Mouse (Mus musculus): ENCODE measurements at regions not wholly inside any gene's neighbourhood (a gene's known extent, or its start where the extent isn't known, plus 50 kb on each side); places are given as distances from the start of the nearest gene placed in this dataset.
"Not testable (repeated sequence)": the region's sequence is repeated elsewhere in the genome, so short reads cannot be mapped to it uniquely, and the experiment has no call there.

DNA sequence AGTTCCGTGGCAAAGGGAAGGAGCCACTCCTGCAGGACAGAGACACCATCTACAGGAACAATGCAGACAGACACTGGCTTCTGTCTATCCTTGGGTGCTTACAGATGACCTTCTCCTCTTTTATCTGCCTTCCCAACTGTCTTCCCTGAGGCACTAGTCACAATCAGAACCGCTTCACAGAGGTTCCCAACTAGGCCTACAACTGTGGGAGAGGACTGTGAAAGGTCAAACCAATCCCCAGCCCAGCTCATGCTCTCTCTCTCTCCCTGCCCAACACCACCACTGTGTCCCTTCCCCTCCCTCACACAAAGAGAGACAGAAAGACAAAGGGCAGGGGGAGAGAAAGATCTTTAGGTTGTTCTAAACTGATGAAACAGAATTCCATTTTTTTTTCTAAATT is 61.3 kb downstream of the Tmem17 start:
- no peak for DNase-seq

DNA sequence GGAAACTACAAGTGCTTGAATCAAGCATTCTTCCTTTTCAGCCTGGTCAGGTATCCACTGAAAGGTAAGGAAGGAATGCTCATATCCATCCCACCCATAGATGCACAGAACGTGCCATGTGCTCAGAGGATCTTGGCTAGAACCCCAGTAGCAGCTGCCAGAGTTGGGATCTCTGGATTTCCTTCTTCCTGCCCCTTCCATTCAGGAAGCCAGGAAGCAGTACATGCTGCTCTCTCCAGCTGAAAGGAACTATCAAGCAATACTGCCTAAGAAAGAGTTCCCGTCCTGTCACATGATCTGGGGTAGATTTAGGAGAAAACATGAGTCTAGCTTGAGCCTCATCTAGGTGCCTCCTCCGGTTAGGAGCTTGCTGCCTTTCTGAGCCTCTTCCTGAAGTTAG is 61.9 kb downstream of the Tmem17 start:
- DNase-seq: no peak

DNA sequence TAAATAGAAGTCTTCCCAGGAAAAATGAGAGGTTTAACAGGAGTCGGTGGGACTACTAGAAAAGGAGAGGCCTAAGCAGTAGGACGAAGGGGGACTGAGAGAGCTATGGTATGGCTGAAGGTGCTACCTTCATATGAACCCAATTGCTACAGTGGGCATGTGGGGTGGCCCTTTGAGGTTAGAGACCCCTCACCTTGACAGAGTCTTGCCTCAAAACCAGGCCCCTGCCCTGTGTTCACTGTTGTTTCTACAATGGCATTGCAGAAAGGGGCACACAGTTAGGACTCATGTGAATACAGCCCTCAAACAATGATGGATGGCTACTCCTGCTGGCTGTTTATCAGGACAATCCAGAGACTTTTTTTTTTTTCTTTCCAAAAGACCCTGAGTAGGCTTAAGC is 62.6 kb downstream of the Tmem17 start:
- no peak for DNase-seq

DNA sequence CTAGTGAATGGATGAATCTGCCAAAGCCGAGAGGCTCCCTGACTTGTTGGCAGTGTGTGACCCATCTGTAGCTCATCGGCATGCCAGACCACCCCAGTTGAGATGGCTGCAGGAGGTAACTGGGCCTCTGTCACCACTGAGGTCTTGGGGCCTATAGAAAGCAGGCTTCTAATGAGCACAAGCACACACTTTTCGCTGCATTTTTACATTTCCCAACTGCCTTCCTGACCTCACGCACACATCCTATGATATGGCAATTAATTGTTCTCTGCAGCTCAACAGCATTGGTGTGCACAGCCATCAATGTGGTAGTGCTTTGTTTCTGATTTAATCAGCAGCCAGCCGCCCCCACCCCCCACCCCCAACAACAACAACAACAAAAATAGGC is 72.2 kb downstream of the Tmem17 start:
- no peak for DNase-seq

DNA sequence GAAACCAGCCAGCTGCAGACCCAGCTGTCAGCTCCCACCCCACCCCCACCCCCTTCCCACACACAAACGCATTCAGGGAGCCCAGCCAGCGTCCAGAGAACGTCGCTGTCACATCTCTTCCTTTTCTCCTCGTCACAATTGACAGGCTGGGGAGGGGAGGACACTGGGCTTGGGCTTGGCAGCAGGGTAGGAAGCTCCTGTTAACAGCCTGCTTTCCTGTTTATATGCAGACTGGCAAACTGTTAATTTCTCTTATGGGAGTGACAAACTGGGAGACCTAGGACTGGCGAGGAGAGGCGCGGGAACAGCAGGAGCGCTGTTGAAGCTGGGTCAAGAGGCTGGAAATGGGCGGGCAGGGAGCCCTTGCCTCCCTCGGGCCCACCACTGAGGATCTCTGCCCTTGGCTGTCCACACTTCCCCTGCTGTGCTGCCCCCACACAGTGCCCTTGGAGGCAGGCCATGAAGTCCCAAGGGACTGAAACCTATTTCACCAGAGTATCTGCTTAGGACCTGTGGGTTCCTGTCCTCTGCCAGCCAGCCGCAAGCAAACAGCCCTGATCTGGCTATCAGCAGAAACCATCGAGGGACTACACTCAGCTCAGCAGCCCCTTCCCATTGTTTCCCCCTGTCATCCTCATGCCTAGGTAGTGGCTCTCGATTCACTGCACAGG is 72.7 kb downstream of the Tmem17 start:
- DNase-seq: peak; percentile 65

DNA sequence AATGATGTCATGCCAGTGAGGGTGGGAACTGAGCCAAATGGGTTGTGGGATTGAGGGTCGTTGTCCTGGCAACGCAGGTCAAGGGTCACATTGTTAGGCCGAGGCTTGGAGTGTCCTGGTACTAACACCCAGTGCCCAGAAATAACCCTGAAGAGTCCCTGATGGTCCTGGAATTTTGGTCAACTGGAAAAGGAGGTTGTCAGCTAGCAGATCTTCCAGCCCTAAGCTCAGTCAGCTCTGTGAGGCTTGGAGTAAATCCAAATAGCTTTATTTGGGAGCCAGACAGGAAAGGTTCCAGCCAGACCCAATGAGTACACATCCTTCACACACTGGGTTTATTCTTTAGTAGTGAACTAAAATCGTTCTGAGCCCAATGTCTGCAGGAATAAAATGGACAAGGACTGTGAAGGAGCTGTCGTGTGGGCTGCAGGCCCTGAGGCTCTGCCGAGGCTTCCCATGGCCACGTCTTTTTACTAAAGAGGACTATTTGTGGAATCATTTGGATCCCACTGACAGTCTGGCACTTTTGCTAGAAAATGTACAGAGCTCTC is 75.9 kb downstream of the Tmem17 start:
- DNase-seq: peak; percentile 49

DNA sequence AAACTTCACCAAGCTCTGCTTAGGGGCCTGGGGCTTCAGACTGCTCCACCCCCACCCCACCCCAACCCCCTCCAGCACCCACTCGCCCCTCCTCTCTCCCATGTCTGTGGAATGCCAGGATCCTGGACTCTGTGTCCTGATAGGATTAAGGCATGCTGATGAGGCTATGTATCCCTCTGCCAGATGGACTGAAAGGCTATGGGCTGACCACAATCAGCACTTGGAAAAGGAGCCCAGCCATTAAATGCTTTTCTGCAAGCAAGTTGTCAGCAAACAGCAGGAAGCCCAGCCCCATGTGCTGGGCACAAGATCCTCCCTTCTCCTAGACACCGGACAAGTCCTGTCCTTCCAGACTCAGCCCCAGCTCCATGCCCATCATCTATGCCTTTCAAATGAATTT is 76.7 kb downstream of the Tmem17 start:
- DNase-seq: no peak

DNA sequence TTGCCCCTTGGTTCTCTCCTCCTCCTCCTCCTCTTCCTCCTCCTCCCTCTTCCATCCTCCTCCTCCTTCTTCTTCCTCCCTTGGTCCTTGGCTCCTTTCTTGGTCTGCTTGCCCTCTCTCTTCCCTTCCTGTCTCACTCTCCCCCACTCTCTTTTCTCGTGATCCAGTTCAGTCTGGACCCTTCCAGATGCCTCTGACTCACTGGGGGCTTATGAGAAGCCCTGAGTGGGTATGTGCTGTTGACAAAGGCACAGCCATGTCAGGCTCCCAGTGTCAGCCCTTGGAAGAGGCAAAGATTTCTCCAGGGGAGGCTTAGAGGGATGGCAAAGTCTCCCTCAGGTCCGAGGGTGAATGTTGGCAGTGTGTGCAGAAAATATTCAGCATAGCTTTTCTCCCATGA is 78.0 kb downstream of the Tmem17 start:
- no peak for DNase-seq

DNA sequence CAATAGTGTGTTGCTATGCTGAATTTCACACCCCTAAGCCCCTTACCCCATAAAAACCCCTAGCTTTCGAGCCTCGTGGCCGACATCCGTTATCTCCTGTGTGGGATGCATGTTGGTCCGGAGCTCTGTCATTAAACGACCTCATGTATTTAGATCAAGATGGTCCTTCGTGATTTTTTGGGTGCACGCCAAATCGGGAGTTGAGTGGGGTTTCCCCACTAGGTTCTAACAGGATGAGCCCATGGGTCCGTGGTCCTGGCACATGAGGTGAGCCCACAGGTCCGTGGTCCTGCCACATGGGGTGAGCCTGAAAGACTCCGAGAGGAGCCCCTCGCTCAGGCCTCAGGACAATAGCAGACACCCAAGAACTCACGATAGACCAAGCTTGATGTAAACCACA is 79.2 kb downstream of the Tmem17 start:
- DNase-seq: not testable (repeated sequence)

DNA sequence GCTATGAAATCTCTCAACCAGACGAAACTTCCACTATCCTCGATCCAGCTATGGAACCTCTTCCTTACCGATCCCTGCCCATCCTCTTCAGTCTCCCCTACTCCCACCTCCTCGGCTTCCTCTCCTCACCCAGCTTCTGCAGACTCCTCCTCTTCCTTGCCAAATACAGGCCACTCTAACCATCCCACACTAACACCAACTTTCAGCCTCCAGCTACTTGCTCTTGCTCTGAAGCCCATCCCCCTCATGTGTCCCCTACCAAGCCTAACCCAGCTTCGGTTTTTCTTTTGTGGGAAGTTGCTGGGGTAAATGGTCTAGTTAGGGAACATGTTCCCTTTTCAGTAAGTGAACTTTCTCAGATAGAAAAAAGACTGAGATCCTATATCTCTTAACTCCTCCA is 80.8 kb downstream of the Tmem17 start:
- no peak for DNase-seq

DNA sequence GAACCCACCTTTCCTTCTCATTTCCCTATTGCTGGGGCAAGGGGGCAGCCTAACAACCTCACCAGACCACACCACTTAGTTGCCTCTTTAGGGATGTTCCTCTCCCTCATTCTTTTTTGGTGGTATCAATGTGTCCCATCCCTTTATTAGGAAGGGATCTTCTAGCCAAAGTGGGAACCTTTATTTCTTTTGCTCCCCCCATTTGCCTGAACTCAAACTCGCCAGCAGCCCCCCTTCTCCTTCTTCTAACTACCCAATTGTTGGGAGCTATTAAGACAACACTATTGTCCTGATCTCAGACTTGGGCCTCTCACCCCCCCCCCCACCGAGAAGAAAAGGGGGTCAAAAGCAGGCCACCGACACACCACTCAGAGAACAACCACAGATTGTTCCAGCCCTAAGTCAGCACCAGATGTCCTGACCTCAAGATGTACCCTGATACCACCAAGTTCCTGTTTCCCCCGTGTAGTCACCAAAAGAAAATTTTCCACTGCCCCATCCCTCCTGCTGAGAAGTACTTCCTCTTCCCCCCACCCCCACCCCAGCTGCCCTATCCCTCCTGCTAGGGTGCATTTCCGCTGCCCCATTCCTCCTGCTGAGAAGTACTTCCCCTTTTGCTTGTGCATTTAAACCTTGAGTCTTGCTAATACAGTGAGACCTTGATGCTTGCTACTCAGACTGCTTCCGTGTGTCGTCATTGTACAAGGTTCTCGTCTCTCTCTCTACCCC is 84.4 kb downstream of the Tmem17 start:
- no peak for DNase-seq

DNA sequence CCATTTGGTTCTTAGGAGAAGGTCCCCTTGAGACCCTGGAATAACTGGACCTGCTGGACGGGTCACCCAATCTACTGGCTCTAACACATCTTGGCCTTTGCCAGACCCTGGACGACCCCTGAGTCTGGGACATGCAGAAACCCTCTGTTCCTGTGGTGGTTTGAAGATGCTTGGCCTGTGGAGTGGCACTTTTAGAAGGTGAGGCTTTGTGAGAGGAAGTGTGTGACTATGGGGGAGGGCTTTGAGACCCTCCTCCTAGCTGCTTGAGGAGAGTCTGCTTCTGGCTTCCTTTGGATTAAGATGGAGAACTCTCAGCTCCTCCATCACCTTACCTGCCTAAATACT is 84.9 kb downstream of the Tmem17 start:
- no peak for DNase-seq

DNA sequence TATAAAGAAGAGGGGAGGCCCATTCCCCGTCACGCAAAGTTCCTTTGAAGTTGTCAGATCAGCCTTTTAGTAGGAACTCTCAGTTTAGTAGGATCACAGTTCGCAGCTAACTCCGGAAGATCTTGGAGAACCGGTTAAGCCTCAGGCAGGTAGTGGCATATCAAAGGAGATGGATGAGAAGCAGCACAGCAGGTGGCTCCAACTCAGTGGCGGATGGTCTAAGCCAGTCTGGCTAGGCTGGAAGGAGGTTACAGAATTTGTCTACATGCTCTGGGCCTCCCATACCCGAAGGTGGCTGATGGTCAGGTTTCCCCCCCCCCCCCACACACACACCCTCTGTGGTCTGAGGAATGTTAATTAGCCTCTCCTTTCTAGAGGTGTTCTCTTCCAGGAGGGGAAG is 88.5 kb downstream of the Tmem17 start:
- DNase-seq: no peak

DNA sequence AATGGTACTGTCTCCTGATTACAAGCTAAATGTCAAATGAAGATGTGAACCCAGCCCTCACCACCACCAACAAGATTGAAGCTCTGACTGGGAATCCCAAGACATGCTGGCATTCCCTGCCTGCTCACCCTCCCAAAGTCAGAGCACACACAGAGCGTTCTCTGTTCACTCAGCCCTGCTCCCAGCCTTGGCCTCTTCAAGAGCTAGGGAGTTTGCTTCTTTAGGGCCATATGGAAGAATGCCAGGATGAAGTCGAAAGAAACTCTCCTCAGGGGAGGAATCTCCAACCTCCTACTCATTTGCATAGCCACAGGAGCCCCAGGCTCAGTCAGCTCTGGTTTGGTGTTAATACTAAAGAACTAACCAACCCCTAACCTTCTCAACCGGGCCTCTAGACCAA is 90.1 kb downstream of the Tmem17 start:
- DNase-seq: no peak

DNA sequence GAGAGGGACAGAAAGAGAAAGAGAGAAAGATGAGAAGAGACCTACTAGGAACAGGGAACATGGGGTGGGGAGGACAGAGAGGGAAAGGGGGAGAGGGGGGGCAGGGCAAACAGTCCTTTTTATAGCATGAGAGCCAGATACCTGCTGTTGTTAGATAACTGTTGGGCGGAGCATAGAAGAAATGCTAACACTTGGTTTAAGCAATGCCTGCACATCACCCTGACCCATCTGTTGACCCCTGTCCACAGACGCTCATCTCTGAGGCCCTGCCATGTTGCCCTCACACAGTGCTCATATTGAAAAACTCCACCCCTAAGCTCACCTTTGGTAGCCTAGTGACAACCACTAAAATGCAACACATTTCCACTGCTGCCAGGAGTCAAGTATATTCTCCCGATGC is 90.7 kb downstream of the Tmem17 start:
- no peak for DNase-seq

DNA sequence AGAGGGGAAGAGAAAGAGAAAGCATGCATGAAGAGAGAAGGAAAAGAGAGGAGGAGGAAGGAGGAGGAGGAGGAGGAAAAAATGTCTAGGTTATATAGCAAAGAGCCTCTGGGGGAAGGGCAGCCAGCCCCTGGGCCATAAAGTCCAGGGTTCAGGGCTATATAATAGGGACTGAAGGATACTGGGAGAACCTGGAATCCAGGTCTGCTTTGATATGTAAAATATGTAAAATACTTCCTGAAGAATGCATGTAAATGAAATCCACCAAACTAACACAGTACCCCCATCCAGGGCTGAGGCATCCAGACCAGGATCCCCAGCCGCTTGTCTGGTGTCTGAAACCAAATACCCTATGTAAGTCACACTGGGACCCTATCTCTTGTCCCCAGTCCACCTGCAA is 91.5 kb downstream of the Tmem17 start:
- no peak for DNase-seq

DNA sequence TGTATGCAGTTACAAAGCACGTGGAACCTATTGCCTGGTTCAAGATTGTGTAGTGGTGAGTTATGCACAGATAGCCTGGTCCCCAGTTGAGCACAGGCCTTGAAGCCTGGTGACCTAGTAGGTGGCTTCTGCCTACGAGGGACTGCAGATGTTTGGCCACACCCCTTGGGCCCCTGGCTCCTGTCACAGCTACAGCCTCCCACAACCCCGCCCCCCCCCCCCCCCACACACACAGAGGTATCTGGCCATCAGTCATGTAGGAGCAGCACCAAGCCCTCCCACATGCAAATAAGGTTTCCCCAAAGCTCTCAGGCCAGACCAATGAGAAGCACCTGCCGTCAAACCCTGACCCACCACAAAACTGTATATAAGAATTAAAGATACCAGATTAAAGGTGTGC is 94.5 kb downstream of the Tmem17 start:
- no peak for DNase-seq

DNA sequence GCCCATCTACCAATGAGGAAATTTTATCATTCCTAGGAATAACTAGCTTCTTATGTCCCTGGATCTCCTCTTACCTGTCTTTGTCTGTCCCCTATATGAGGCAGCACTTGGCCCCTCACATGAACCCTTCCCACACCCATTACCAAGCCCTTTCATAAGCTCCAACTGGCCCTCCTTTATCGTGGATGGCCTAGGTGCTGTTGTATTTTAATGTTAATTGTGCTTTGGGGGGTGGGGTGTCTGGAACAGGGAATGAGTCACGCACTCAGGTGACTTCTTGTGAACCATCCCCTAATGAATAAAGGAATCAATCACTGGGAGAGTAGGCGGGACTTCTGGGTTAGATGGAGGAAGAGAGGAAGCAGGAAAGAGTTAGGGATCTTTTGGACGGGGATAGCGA is 95.8 kb downstream of the Tmem17 start:
- no peak for DNase-seq

DNA sequence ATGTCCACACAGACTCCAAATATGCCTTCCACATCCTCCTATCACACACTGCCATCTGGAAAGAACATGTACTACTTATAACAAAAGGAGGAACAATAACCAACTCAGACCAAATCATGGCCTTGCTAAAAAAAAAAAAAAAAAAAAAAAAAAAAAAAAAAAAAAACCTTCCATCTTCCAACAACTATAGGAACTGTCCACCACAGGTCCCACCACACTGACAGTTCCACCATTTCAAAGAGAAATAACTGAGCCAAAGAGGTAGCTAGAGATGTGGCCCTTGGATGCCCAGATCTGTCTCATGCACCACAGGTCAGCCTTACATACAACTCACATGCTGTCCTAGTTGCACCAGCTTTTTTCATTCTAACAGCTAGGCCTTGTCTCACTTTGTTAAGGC is 97.1 kb downstream of the Tmem17 start:
- DNase-seq: no peak

DNA sequence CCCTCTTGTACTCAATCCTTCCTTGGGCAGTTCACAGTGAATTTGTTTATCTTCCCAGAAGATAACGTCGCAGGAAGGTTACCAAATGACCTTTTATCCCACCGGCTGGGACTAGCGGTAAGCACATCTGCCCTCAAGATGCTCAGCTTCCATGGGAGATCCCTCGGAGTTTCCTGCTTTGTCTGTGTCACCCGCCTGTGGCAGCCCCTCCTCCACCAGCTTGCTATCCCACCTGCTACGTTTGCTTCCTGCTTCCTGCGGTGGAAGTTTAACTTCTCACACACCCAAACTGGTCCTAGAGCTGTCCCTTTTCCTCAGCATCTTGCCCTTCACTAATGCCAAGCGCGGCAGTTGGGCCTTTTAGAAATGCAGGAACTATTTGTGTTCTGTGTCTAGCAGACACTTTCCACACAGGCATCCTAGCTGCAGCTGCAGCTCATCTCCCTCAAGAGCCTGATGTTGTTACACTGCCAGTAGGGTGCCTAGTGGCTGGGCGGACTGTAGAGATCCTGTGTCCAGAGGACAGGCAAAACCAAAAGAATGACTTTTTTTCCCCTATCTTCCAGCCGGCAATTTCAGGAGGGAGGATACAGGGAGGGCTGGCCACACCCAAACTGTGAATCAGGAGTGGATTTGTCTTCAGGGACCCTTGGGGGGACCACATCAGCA is 98.7 kb downstream of the Tmem17 start:
- DNase-seq: no peak

DNA sequence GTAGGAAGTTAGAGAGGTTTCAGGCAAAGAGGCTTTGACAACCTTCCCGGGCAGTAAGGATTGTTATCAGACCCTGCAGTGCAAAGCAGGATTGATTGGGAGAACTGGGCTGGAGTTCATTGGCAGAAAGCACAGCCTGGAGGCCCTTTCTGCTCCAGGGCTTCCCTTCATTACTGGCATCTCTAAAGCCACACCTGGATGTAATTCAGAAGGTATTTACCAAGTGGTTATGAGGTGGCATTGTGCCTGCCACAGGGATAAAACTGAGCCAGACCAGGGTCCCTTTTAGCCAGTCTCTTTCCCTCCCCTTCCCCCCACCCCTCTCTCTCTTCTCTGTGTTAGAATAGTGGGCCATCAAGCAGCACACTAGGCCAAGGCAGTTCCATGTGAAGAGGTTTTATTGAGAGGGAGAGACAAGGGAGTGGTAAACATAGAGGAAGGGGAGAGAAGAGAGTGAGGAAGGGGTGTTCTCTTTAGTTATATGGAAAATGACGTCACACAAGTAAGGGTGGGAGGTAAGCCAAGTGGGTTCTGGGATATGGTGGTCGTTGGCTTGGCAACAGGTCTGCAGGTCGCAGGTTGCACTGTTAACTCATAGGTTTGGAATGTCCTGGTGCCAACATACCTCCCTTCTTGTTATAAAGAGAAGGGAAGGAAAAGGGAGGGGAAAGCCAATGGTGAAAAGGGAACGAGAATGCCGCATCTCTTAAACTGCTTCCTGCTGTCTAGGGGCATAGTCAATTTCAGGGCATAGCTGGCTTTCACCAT is 99.4 kb downstream of the Tmem17 start:
- no peak for DNase-seq

DNA sequence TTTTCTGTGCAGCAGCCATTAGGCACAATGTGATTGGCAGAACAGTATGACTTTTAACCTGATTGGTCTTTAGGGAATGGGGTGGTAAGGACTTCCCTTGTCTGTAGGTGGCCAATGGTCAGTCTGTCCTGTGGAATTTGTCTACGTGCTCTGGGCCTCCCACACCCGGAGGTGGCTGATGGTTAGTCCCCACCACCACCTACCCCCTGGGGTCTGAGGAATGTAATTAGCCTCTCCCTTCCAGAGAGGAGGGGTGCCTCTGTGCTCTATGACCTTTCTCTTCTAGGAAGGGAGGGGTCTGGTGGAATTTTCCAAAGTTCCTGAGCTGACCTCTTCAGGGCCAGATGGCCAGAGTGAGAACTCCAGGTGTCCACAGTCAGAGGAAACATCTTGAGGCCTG is 101.6 kb downstream of the Tmem17 start:
- no peak for DNase-seq

DNA sequence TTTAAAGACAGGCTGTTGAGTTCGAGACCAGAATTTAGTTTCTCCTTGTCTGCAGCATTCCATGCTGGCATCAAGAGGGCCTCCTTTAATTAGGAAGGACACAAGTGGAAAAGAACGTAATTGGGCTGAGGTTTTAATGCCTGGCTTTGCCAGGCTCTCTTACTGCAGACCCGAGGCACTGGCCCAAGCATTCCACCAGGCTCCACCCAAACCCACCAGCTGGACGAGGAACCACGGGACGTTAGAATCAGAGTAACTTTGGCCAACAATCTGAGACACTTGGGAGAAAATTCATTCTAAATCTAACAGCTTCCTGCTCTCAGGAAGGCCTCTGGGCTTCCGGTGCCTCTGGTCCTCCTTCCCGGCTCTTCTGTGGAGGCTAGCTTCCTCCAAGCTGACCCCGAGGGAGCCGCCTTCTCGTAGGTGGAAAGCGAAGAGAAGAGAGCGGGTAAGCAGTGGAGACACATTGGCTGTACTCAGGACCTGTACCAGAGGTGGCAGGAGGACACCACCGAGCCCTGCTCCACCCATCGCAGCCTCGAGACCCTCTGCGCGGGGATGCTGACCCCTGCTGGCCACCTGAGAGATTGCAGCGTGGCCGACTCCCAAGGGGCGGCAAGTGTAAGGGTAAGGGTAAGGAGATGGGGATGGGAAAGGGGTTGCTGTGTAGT is 105.5 kb downstream of the Tmem17 start:
- DNase-seq: peak; percentile 76

Measured in kidney, adult 11 months (tissue).